Mouse (Mus musculus): ENCODE results near the gene Tesk2.
"Not testable (repeated sequence)": the region's sequence is repeated elsewhere in the genome, so short reads cannot be mapped to it uniquely, and the experiment has no call there.

Tesk2 gene

DNA sequence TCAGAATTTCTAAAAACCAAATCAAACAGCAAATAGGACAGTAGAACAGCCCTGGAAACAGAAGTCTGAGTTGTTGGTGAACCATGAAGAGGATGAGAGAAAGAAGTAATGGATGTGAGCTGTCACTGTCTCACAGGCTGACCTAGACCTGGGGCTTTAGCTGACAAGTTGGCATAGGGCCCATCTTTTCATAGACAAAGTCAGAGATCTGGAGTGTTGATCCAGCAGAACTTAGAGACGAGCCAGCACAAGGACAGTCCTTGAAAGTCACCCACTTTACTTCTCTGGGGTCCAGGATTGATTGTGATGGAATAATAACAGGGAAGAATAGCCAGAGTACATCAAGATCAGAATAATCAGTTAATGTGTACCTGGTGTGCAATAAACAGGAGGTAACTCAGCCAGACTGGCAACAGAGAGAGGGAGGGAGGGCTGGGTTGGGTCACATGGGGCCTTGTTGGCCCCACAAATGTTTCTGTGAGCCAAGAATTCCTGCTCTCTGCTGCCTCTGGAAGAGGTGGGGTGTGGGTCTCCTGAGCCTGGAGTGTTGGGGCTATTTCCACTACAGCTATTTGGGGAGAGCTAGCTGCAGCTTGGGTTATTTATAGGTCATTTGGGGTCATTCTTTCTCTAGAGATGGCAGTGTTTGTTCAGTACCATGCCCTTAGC lies 75.8 kb downstream of the Tesk2 start:
- DNase-seq: no peak

DNA sequence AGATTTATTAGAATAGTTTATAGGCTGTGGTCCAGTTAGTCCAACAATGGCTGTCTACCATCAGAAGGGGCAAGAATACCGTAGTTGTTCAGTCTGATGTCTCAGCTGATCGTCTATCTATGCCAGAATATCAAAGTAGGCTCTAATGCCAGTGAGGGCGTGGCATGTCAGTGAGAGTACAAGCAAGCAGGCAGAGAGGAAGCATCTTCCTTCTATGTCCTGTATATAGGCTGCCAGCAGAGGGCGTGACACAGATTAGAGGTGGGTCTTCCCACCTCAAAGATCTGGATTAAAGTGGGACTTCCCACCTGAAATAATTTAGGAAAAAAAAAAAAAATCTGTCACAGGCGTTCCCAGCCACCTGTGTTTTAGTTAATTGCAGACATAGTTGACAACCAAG lies 79.2 kb downstream of the Tesk2 start:
- DNase-seq: no peak

DNA sequence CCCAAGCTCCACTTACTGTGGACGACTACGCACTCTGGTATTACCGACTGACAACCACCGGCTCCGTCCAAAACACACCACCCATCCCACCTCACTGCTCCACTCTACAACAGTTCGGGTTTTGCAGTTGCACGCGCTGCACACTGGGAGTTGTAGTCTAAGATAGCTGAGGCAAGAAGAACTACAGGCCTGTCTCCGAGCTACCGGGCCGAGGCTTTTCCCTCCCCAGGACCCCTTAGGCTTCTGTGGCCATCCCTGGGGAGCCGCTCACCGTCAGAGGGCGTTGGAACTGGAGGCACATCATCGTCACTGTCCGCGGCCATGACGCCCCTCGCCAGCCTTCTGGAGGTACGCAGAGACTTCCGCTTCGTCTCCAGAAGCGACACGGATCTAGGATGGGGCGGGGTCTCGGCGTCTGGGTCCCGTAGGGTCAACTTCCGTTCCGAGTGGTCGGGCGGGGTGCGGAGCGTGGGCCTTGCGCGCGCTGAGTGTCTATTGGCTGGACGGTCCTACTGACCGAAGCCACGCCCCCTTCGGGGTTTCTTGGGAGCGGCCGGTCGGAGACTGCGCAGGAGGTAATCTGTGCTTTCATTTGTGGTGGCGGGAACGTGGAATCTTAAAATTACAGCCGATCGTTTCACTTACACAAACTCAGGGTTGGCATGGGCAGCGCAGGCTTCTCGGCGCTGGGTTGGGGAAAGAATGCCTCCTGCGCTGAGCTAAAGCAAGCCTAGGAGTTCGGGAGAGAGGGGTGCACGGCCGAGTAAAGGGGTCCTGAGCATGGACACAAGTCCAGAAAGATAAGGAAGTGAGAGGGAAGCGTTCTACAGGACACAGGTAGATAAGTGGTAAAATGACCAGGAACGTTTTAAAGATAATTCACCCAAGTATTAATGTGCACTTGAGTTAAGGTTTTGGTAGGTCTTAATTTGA lies 86.7 kb downstream of the Tesk2 start, which contains the start of the genes Toe1 and Mutyh:
Toe1 (minus strand) TSS at position 444 of the 933 bp plus-strand sequence.
Mutyh (plus strand) TSS at position 527 of the 933 bp plus-strand sequence.
- peak; percentile 95 for DNase-seq

DNA sequence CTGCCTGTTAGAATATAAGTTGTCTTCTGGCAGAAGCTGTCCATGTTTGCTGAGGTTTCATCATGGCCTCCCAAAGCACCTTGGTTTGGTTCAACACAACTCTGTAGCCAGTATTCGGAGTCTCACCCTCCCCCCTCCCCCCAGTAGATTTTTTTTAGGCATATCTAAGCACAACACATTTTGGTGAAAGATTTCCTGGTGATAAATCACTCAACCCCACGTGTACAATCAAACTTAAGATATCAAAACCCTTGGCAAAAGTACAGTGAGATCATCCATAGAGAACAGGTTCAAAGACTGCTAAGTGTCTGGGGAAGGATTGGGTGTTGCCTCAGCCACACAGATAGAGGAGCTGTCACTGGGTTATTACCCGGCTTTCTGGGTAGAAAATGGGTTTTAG lies 90.3 kb downstream of the Tesk2 start:
- no peak for DNase-seq

DNA sequence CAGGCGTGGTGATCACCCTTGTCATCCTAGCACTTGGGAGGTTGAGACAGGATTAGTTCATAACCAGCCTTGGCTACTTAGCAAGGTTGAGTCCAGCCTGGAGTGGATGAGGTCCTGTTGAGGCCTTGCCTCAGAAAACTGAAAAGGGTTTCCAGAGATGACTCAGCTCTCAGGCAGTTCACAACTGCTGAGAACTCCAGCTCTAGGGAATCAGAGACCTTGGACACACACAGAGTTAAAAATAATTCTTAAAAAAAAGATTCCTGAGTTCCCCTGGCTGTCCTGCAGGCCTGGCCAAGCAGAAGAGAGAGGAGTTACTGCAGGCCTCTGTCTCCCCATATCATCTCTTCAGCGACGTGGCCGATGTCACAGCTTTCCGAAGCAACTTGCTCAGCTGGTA lies 94.5 kb downstream of the Tesk2 start:
- no peak for DNase-seq

DNA sequence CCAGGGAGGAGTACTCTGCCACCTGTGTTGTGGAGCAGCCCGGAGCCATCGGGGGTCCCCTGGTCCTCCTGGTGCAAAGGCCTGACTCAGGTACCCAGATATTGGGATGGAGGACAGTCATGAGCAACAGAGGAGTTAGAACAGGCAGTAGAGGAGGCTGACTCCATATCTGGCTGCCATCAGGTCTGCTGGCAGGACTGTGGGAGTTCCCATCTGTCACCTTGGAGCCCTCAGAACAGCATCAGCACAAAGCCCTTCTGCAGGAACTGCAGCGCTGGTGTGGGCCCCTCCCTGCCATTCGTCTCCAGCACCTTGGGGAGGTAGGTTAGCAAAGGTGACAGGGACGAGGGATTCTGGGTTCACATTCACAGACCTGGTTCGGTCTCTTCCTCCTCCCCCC lies 96.7 kb downstream of the Tesk2 start:
- DNase-seq: no peak

DNA sequence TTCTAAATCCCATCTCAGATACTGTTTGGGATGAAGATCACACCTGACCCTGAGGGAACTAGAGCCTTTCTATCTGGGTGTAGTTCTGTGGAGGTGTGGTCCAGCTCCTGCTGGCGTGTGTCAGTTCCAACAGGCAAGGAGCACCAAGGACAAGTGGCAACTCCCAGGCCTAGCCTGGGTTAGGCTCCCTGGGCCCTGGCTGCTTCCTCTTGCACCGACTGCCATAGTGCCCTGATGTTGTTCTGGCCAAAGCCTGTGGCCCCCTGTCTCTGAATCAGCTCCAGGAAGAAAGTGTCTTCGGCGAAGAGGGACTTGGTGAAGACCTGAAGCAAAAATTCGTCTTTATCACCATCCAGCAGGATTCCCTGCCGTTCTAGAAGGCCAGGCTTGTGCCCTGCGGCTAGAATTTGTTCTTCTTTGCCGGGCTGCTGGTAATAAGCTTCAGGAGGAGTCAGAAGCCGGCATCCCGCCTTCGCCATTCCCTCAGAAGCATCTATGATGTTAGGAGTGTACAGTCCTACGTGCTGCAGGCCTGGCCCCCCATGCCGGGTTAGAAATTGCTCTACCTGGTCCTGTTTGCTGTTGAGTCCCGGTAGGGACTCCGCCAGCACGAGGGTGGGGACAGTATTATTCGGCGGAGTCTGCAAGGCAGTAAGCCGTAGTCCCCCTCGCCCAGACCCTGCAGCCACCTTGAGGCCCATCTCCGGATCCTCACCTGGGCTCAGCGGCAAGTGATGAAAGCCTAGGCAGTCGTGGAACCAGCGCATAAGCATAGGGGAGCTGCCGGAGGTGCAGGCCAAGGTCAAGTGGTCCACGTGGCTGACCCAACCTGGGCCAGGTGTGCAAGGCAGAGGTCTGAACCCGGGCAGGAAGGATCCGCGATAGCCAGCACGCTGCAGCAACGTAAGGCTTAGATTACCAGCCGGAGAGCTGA lies 99.5 kb downstream of the Tesk2 start:
- no peak for DNase-seq

DNA sequence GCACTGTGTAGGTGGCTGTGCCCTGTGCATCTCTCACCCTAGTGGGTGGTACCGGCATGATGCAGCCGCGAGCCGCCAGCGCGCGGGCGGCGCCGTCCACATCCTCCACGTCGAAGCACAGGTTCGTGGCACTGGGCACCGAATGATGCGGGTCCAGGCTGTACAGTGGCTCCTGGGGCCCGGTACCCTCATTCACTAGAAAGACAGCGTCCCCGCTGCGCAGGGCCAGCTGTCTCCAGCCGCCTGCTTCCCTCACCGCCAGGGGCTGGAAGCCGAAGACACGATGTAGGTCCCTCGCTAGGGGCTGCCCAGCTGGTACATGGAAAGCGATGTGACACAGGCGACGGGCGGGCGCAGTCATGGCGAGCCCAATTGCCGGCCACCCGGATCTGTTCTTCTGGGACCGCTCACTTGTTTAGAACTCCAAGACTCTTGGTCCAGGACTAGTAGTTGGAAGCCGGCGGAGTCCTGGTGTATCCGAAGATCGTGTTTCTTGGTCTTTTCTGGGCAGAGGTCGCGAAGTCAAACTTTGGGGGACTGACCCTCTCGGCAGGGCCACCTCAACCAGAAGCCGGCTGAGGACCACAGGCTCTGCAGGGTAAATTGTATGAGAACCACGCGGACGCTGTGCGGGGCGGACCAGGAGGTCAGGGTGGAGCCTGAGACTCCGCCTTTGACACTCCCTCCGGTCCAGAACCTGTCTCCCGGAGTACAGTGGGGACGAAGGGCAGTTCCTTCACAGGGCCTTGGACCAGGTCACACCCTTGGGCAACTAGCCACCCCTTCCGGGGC lies 100.3 kb downstream of the Tesk2 start:
- peak; percentile 33 for DNase-seq

DNA sequence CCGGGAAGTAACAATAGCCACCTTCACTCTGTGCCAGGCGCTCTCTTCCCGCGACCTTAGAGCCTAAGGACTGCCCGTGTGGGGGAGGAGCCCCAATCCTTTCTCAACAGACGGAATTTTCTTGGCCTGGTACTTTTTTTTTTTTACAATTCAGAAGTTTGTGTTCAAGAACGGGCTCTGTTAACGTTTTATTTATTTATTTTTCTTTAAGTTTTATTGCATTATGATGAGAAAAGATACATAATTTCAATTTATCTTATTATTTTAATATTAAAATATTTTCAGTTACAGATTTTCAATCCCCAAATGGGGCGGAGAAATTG lies 100.9 kb downstream of the Tesk2 start, which contains the start of gene Hpdl:
Hpdl (minus strand) TSS at position 14 of the 323 bp plus-strand sequence.
- no peak for DNase-seq

DNA sequence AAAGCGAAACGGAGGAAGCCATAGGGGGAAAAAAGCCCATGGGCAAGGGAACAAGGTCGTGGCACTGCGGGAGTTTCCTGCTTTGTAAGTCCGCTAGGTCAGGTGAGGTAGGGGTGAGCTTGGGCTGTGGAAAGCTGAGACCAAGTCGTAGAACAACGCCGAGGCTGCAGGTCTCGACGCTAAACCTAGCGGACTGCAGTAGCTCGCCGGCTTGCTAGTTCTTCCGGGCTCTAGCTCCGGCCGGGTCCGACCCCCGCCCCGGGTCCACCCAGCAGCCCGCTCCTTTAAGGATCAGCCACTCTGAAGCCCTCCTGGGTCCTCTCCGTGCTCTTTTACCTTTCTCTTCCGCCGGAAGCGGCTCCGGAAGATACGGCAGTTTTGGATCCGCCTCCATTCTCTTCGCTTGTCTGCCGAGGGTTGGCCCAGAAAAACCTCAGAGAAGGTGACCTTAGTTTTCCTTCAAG lies 103.8 kb downstream of the Tesk2 start:
- peak; percentile 64 for DNase-seq

DNA sequence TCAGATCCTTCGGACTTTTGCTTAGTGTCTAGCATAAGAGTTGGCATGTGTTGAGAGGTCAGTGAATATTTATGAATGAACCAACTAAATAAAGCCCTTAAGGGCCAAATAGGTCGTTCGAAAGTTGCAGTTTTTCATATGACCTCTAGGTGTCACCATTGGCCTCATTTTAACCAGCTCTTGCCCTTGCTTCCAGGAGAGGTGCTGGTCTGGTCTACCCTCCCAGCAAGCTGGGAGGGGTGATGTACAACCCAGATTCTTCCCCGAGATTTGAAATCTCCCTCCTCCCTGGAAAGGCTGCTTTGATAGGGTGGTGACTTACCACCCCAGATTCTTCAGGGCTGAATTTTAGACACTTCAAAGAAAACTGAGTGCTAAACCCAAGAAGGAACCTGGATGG lies 107.1 kb downstream of the Tesk2 start:
- no peak for DNase-seq

DNA sequence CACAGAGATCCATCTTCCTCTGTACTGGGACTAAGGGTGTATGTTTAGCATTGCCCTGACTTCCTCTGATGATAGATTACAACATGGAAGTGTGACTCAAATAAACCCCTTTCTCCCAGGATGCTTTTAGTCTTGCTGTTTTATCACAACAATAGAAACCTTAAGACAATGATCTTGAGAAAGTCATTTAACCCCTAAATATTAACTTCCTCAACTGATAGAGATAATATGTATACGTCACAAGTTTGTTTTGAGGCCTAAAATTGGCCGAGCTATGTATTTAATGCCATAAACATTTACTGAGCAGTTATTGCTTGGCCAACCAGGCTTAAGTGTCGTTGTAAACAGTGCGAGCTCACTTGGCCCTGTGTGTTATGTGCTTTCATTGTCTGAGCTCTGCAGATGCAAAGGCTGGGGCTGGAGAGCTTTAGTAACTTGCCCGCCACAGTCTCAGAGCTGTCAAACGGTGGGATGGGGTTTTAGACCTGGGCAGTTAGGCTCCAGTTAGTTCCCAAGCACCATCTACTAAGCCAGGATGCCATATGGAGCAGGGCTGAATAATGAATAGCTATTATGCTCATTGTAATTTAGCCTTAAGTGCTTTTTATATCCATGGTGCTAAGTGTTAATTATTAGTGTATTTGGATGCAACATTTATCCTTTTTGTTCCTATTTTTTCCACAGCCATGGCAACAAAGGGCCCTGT lies 108.8 kb downstream of the Tesk2 start:
- no peak for DNase-seq

DNA sequence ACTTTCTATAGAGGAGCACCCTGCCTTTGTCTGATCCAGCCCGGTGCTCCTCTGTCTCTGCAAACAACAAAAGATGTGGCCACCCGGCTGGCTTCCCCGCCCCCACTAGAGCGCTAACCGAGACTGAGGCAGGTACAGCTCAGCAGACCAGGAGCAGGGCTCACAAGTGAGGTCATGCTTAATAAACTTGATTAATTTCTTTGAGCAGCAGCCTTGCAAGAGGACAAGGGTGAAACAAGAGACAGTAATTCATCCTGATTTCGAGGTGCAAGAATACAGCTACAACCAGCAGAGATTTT lies 109.3 kb downstream of the Tesk2 start:
- DNase-seq: no peak

DNA sequence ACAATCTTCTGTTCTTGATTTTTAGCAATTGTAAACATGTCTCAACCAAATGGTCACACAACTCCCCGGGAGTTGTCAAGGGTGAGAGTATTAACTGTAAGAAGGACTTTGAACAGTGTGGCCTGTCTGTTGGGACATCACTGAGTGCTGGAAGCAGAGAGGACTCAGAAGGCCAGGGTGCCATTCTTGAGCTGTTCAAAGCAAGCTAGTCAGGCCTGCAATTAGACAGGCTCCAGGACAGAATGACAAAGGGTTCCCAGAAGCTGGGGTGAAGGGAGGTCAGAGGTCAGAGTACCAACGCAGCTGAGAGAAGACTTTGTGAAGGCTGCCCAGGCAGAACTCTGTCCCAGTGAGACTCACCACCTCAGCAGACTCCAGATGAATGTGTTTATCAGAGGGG lies 118.3 kb downstream of the Tesk2 start:
- no peak for DNase-seq

DNA sequence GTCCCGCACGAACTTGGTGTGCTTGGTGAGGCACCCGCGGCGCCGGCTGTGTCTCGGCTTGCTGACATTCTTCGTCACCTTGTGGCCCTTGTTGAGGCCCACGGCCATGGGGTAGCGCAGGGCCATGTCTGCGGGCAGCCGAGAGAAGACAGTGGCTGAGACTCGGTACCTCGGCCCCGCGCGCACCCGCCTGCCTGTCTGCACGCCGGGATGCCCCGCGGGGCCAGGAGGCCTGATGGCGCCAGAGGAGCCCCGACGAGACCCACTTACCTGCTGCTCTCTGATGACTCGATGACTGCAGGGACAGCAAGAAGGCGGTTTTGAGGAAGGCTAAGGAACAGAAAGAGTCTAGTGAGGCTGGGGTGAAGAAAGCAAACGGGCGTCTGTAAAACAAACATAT lies 119.3 kb downstream of the Tesk2 start:
- DNase-seq: not testable (repeated sequence)

DNA sequence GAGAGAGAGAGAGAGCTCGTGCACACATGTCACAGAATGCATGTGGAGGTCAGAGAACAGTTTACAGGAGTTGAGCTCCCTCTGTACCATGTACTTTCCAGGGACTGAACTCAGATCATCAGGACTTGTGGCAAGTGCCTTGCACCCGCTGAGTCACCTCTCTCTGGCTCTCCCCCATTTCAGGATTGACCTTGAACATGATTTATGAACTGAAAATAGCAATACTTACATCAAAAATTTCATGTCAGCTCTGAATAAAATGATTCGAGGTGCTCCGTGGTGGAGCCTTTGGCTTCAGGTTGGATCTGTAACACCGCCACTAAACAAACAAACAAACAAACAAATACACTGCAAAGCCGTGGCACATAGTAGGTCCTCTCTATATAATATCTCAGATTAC lies 120.1 kb downstream of the Tesk2 start:
- DNase-seq: no peak

DNA sequence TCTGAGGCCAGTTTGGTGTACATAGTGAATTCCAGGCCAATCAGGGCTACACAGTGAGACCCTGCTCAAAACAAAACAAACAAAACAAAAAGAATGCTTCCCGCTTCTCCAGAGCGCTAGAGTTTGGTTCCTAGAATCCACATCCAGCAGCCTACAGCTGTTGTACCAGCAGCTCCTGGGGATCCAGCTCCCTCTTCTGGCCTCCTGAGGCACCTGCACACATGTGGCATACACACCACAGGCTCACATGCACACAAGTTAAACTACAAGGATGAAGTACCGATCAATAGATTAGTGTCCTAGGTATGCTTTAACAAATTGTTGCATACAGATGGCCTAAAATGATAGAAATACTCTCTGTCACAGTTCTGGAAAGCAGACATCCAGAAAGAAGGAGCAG lies 123.6 kb downstream of the Tesk2 start:
- DNase-seq: no peak

DNA sequence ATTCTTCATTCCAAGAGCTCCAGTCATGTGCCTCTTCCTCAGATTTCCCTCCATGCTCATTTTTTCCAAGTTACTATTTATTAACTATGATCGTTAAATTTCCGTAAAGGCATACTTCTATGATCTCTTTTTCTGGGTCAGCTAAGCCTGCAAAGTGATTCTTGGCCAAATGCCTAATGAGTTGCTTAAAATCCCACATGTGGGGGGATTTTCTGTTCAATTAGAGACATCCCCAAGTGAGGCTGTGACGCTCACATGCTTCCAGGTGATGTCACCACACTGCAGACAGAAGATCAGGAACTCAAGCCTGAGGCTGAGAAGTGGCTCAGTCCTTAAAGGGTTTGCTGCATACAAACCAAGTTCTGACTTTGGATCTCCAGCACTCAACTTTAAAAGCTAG lies 129.2 kb downstream of the Tesk2 start:
- DNase-seq: no peak

DNA sequence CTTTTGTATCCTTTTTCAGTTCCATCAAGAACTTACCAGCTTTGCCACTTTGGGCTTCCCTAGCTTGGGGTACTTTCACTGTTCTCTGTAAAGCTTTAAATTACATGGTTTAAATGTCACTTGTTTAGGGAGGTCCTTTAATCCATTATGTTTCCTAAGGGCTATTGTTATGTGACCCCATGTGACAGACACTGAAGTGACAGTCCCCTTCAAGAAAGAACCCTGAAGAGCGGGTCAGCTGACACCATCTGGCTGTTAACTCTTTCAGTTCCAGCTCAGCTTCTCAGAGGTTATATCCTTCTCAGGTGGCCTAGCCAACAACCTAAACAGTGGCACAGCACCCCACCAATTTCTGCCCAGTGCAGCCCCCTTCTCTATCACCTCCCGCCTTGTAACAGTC lies 133.5 kb downstream of the Tesk2 start:
- no peak for DNase-seq
